In the genomic region with DNA sequence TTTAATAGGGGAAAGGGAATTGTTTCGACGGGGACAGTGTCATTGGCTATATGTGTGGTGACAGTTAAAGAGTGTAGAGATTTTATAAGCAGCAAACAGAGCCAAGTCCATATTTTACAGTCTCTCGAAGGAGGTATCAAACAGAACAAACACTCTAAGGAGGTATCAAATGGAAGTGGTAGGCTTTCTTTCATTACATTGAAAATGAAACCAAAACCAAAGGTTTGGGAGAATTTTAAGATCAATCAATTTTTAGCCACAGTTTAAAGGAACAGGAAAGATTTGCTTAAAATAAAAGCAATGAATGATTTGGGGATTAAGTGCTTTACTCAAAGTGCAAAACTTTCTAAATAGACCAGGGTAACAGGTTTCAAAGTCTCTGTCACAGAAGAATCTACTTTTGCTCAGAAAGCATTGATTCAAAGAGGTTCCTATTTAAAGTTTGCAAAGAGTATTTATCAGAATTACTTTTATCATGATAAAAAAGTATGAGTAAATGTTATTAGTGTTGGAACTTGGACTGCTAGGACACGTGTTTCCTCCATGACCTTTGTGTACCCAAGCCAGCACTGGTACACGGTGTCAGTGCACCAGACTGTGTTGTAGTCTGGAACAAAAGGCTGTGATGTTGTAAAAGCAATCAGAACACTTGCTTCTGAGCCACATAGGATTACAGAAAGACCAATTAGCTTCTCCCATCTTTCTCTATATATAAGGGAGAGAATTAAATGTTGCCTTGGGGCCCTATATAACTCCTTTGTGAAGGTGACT, we compare ENCODE assay signal across 35 mouse cellular contexts. TPM values are rescaled to one million over a fixed set of nuclear protein-coding genes. Genes with fewer than 3 reads are reported as not detected.
DNase-seq lines count a peak whose midpoint lies in the region; ATAC-seq and TF ChIP-seq lines count a peak whose summit lies in the region.
"Had no signal": no experiment of that assay in that cellular context is flagged by ENCODE, and none has a peak within 500 bp of the region (broad histone marks: within the 10 kb centered on the region; RNA-seq: fewer than 3 reads in every experiment).

No protein-coding gene starts in this region.

- no peaks in the 10 kb centered on the region for H3K27me3 ChIP-seq in intestine, postnatal 0 days (replicated peaks; ENCODE audit: control insufficient read depth, insufficient read depth, low read length)
- H3K27me3 ChIP-seq: embryonic facial prominence, embryonic 15.5 days; forebrain, embryonic 13.5 days; heart, embryonic 15.5 days; hindbrain, embryonic 12.5 days; limb, embryonic 13.5 days; lung, embryonic 15.5 days had no signal

- H3K9me3 ChIP-seq in intestine, postnatal 0 days (ENCODE audit: control insufficient read depth) = no peaks in the 10 kb centered on the region
- H3K9me3 ChIP-seq: embryonic facial prominence, embryonic 10.5 days; embryonic facial prominence, embryonic 15.5 days; forebrain, embryonic 13.5 days; heart, embryonic 10.5 days; heart, embryonic 15.5 days; hindbrain, embryonic 12.5 days; limb, embryonic 13.5 days; lung, embryonic 15.5 days had no signal

- peak overlapping the region; percentile 50; the same call in 1 of the 2 replicates for H3K27ac ChIP-seq in intestine, postnatal 0 days (ENCODE audit: low read depth, low read length)
- H3K27ac ChIP-seq: embryonic facial prominence, embryonic 10.5 days; embryonic facial prominence, embryonic 15.5 days; forebrain, embryonic 13.5 days; heart, embryonic 10.5 days; heart, embryonic 15.5 days; hindbrain, embryonic 12.5 days; hindbrain, postnatal 0 days; limb, embryonic 13.5 days; liver, embryonic 14.5 days; lung, embryonic 15.5 days had no signal

- no peak overlapping the region for H3K4me2 ChIP-seq in intestine, postnatal 0 days (replicated peaks; ENCODE audit: low read depth)
- H3K4me2 ChIP-seq: embryonic facial prominence, embryonic 15.5 days; forebrain, embryonic 13.5 days; heart, embryonic 15.5 days; hindbrain, embryonic 12.5 days; limb, embryonic 13.5 days; lung, embryonic 15.5 days; midbrain, embryonic 11.5 days had no signal

- peak; percentile 11 for DNase-seq in A20 (ENCODE audit: low read depth, low spot score)
- DNase-seq in CD4-positive helper T cell, adult 2 months (ENCODE audit: low read depth, low spot score) = peak; percentile 45
- peak; percentile 31 for DNase-seq in adipocyte (ENCODE audit: low spot score)
- no peak for DNase-seq in urinary bladder, postnatal 25 days (ENCODE audit: low spot score)
- no peak for DNase-seq in left cerebral cortex, postnatal 4 days
- no peak for DNase-seq in urinary bladder, adult 2 months (ENCODE audit: low spot score)
- DNase-seq: adrenal gland, adult 8-10 months; cerebellum, adult 8-10 months; cerebellum, postnatal 25 days; gastrocnemius, postnatal 10 days; kidney, adult 2 months; kidney, postnatal 10 days; layer of hippocampus, postnatal 36 days; lung, postnatal 36 days; thymus, postnatal 4 days had no signal

- H3K36me3 ChIP-seq in intestine, postnatal 0 days (ENCODE audit: control insufficient read depth, insufficient read depth) = no peaks in the 10 kb centered on the region
- H3K36me3 ChIP-seq: embryonic facial prominence, embryonic 10.5 days; embryonic facial prominence, embryonic 15.5 days; heart, embryonic 10.5 days; heart, embryonic 15.5 days; hindbrain, embryonic 12.5 days; limb, embryonic 13.5 days; lung, embryonic 15.5 days had no signal

- H3K9ac ChIP-seq in intestine, postnatal 0 days (ENCODE audit: low read depth, low read length) = no peak overlapping the region
- H3K9ac ChIP-seq: embryonic facial prominence, embryonic 15.5 days; forebrain, embryonic 13.5 days; heart, embryonic 15.5 days; hindbrain, embryonic 12.5 days; limb, embryonic 13.5 days; liver, embryonic 14.5 days; lung, embryonic 15.5 days had no signal

- intact Hi-C loops in left cerebral cortex, postnatal 4 days (cut with DNase I) = no loop called here

- no peak overlapping the region for H3K4me3 ChIP-seq in intestine, postnatal 0 days (ENCODE audit: low read depth, low read length)
- H3K4me3 ChIP-seq: embryonic facial prominence, embryonic 10.5 days; embryonic facial prominence, embryonic 15.5 days; forebrain, embryonic 13.5 days; heart, embryonic 10.5 days; heart, embryonic 15.5 days; hindbrain, embryonic 12.5 days; limb, embryonic 13.5 days; lung, embryonic 15.5 days; myocyte had no signal

- WGBS in intestine, postnatal 0 days = 47% methylated on average over 5 of the region's 5 CpGs

- peak; percentile 98 for ATAC-seq in intestine, postnatal 0 days
- ATAC-seq: forebrain, embryonic 13.5 days; hindbrain, postnatal 0 days had no signal

- H3K4me1 ChIP-seq in intestine, postnatal 0 days (replicated peaks; ENCODE audit: control insufficient read depth, insufficient read depth, low read length) = no peaks in the 10 kb centered on the region
- H3K4me1 ChIP-seq: embryonic facial prominence, embryonic 10.5 days; embryonic facial prominence, embryonic 15.5 days; forebrain, embryonic 13.5 days; heart, embryonic 10.5 days; heart, embryonic 15.5 days; hindbrain, embryonic 12.5 days; limb, embryonic 13.5 days; lung, embryonic 15.5 days had no signal

- TF ChIP-seq CTCF in intestine, postnatal 0 days (IDR thresholded peaks at IDR 0.05; ENCODE audit: low read depth) = no peak

RNA-seq across cellular contexts. Expression of a gene that starts 17.8 kb away (rescaled TPM):
- polyA plus RNA-seq in intestine, postnatal 0 days (2015; fragmentation: Nextera tagmentation; extraction: Ambion mirVana) = 35.0 and 36.6 TPM in 2 replicates
- total RNA-seq in left cerebral cortex, postnatal 4 days (2021) = 10 to 100 TPM; 16.3 to 19.9 TPM
- polyA plus RNA-seq in urinary bladder, adult 2 months (2012; rRNA removed) = 23.2 and 26.1 TPM in 2 replicates

RNA-seq across cellular contexts. Expression of a gene that starts 28.2 kb away (rescaled TPM):
- not detected in 2 replicates for polyA plus RNA-seq in intestine, postnatal 0 days (2015; fragmentation: Nextera tagmentation; extraction: Ambion mirVana)
- not detected for total RNA-seq in left cerebral cortex, postnatal 4 days (2021)
- 0.06 TPM in 1 of 2 replicates, not detected in the other for polyA plus RNA-seq in urinary bladder, adult 2 months (2012; rRNA removed)
- total RNA-seq: adrenal gland, adult 8-10 months; gastrocnemius, postnatal 10 days; granulocyte monocyte progenitor cell, adult 5-6 weeks; heart, postnatal 25 days; hindbrain, postnatal 0 days; layer of hippocampus, postnatal 36 days; left cerebral cortex, postnatal 10 days; megakaryocyte, adult 5-6 weeks; midbrain, postnatal 0 days had no signal
- polyA plus RNA-seq: C2C12; embryonic facial prominence, embryonic 10.5 days; embryonic facial prominence, embryonic 15.5 days; forebrain, embryonic 13.5 days; heart, embryonic 10.5 days; heart, embryonic 15.5 days; hindbrain, embryonic 12.5 days; kidney, adult 2 months; large intestine, adult 2 months; limb, embryonic 13.5 days; liver, embryonic 14.5 days; lung, embryonic 15.5 days; midbrain, embryonic 11.5 days; myocyte had no signal

Comparison
In these comparisons a context has a peak if more than half of its experiments do, and no peak if none do; other contexts are left out.
1. DNase-seq: peak in A20 (single experiment), CD4-positive helper T cell, adult 2 months (single experiment) and adipocyte (single experiment); none in urinary bladder, postnatal 25 days (single experiment), left cerebral cortex, postnatal 4 days (single experiment) and urinary bladder, adult 2 months (single experiment).